Mouse (Mus musculus) limb, embryonic 11.5 days (tissue): ENCODE measurements around the gene Olfr1504. TPM values are rescaled to one million over a fixed set of nuclear protein-coding genes. Genes with fewer than 3 reads are reported as not detected.
"Not testable (repeated sequence)": the region's sequence is repeated elsewhere in the genome, so short reads cannot be mapped to it uniquely, and the experiment has no call there.

Source experiments
- ATAC-seq: fragments of 200-750 bp; cut with Nextera tagmentation; 2 replicates; pipeline ENCODE4 v1.8.0; 2017; ENCODE audit warnings: low read depth; ENCODE audit not compliant: insufficient number of reproducible peaks, low FRiP score, low TSS enrichment
- DNase-seq: peaks from one replicate; pipeline ENCODE4 v3.0.0-alpha.2; 2015; ENCODE audit warnings: low spot score
- H3K27ac ChIP-seq: fragments of 300-500 bp; sonication (generic); replicated peaks from 2 replicates; pipeline ENCODE4 v1.5.1; 2014; ENCODE audit warnings: low read depth, mild to moderate bottlenecking, low read length
- H3K27me3 ChIP-seq: fragments of 300-500 bp; sonication (generic); 2 replicates; pipeline ENCODE4 v1.6.1; 2014; ENCODE audit warnings: mild to moderate bottlenecking, low read length, mixed read lengths; ENCODE audit not compliant: control insufficient read depth, insufficient read depth
- H3K36me3 ChIP-seq: fragments of 300-500 bp; sonication (generic); 2 replicates; pipeline ENCODE4 v1.6.1; 2014; ENCODE audit warnings: mild to moderate bottlenecking, low read length, moderate library complexity, mixed read lengths; ENCODE audit not compliant: control insufficient read depth, insufficient read depth
- H3K4me1 ChIP-seq: fragments of 300-500 bp; sonication (generic); 2 replicates; pipeline ENCODE4 v1.6.1; 2014; ENCODE audit warnings: low read length, mixed read lengths; ENCODE audit not compliant: control insufficient read depth, insufficient read depth
- H3K4me2 ChIP-seq: fragments of 300-500 bp; sonication (generic); 2 replicates; pipeline ENCODE4 v1.6.1; 2014; ENCODE audit warnings: low read depth, mild to moderate bottlenecking, moderate library complexity; ENCODE audit not compliant: severe bottlenecking
- H3K4me3 ChIP-seq: fragments of 300-500 bp; sonication (generic); 2 replicates; pipeline ENCODE4 v1.5.1; 2014; ENCODE audit warnings: low read depth, low read length
- H3K9ac ChIP-seq: fragments of 300-500 bp; sonication (generic); 2 replicates; pipeline ENCODE4 v1.6.1; 2014; ENCODE audit warnings: mild to moderate bottlenecking, low read length
- H3K9me3 ChIP-seq: fragments of 300-500 bp; sonication (generic); 2 replicates; pipeline ENCODE4 v1.6.1; 2016; ENCODE audit warnings: low read length; ENCODE audit not compliant: control insufficient read depth
- WGBS: fragments of 180-500 bp; shearing (Covaris S2); extraction: QIAGEN DNeasy Blood & Tissue Kit; methylation state at CpG from one replicate; pipeline ENCODE4 v1.1.7; 2014; 5-methylcytosine and 5-hydroxymethylcytosine counted together
- polyA plus RNA-seq: library from polyadenylated mRNA; unstranded; fragments of >200 nt; fragmentation: Nextera tagmentation; extraction: Ambion mirVana; gene quantifications from 2 replicates; pipeline ENCODE4 v1.2.1, GENCODE M21; 2014

Olfr1504 gene
- not detected in 2 replicates for polyA plus RNA-seq

- no peak for ATAC-seq
Measured at GRCm38 (mm10) chr19:13897828-13898227, at the start of gene Olfr1504. TSS of gene Olfr1504 (minus strand) at chr19:13897928.

GRCm38 (mm10) chr19:13913230-13913629 lies 15.5 kb upstream of the Olfr1504 start, which contains the start of gene Olfr1505:
TSS of gene Olfr1505 (plus strand) at chr19:13913530.
- H3K27ac ChIP-seq = no peak within 1 kb of the TSS
- ATAC-seq (no peak), DNase-seq (no peak)
- no peak within 1 kb of the TSS for H3K4me2 ChIP-seq
- no peaks in the 10 kb centered on the region for H3K27me3 ChIP-seq
- WGBS = 83% methylated on average over 2 of the region's 2 CpGs
- no peaks in the 10 kb centered on the region for H3K36me3 ChIP-seq
- no peaks in the 10 kb centered on the region for H3K4me1 ChIP-seq
- no peak within 1 kb of the TSS for H3K9ac ChIP-seq
- H3K9me3 ChIP-seq = no peaks in the 10 kb centered on the region
- no peak within 1 kb of the TSS for H3K4me3 ChIP-seq

More at GRCm38 (mm10) chr19:13897828-13898227, at the start of gene Olfr1504:
- Histone ChIP-seq H3K4me3 (no peak within 1 kb of the TSS), H3K36me3 (no peaks in the 10 kb centered on the region), H3K27me3 (no peaks in the 10 kb centered on the region), H3K4me1 (no peaks in the 10 kb centered on the region), H3K9ac (no peak within 1 kb of the TSS), H3K9me3 (no peaks in the 10 kb centered on the region), H3K4me2 (no peak within 1 kb of the TSS), H3K27ac (no peak within 1 kb of the TSS)
- DNase-seq = no peak
- WGBS = 79% methylated on average over 1 of the region's 1 CpGs

DNA sequence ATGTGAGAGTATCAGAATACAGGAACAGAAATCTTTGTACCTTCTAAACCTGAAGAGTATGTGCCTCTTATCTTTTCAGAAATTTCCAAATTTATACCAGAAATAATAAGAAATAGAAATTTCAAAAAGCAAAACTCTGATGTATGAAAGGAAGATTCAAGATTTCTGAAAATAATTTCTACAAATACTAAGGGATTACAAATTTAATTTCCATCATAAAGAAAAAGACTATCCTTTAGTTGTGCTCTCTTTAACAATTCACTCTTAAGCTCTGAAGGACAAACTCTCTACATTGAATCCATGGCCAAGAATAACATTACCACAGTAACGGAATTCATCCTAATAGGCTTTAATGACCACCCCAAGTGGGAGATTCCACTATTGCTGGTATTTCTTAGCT lies 36.2 kb downstream of the Olfr1504 start, which contains the start of gene Olfr1502:
Gene Olfr1502, plus strand, starts transcription at position 301 of the 400 bp plus-strand sequence.
- H3K27ac ChIP-seq = no peak within 1 kb of the TSS
- no peak within 1 kb of the TSS for H3K4me3 ChIP-seq
- H3K9ac ChIP-seq = no peak within 1 kb of the TSS
- no peaks in the 10 kb centered on the region for H3K4me1 ChIP-seq
- 86% methylated on average over 1 of the region's 1 CpGs for WGBS
- no peaks in the 10 kb centered on the region for H3K9me3 ChIP-seq
- no peak within 1 kb of the TSS for H3K4me2 ChIP-seq
- no peaks in the 10 kb centered on the region for H3K27me3 ChIP-seq
- no peaks in the 10 kb centered on the region for H3K36me3 ChIP-seq
- no peak for DNase-seq
- ATAC-seq = no peak

GRCm38 (mm10) chr19:13850592-13850991 lies 47.1 kb downstream of the Olfr1504 start, which contains the start of gene Olfr1501:
TSS of gene Olfr1501 (minus strand) at chr19:13850692.
- not testable (repeated sequence) for H3K4me2 ChIP-seq, ATAC-seq

More at GRCm38 (mm10) chr19:13850592-13850991, 47.1 kb downstream of the Olfr1504 start, which contains the start of gene Olfr1501:
- not testable (repeated sequence) for DNase-seq, H3K4me1 ChIP-seq, H3K9me3 ChIP-seq, H3K27ac ChIP-seq, H3K9ac ChIP-seq, H3K4me3 ChIP-seq, H3K36me3 ChIP-seq, H3K27me3 ChIP-seq

Other genes with a start within 250 kb of the Olfr1504 start
- gene Olfr1490, start 246.8 kb downstream of the Olfr1504 start, polyA plus RNA-seq = not detected in 2 replicates
- not detected in 2 replicates for gene Olfr1491, start 200.7 kb downstream of the Olfr1504 start, polyA plus RNA-seq
- not detected in 2 replicates for gene Olfr1493-ps1, start 174.7 kb downstream of the Olfr1504 start, polyA plus RNA-seq
- gene Olfr1494, start 158.2 kb downstream of the Olfr1504 start, polyA plus RNA-seq = not detected in 2 replicates
- gene Olfr1495, start 133.3 kb downstream of the Olfr1504 start, polyA plus RNA-seq = not detected in 2 replicates
- gene Olfr1496, start 120.0 kb downstream of the Olfr1504 start, polyA plus RNA-seq = not detected in 2 replicates
- not detected in 2 replicates for gene Olfr1497, start 99.7 kb downstream of the Olfr1504 start, polyA plus RNA-seq
- gene Olfr1499, start 78.5 kb downstream of the Olfr1504 start, polyA plus RNA-seq = not detected in 2 replicates
- gene Olfr1500, start 67.4 kb downstream of the Olfr1504 start, polyA plus RNA-seq = not detected in 2 replicates
- not detected in 2 replicates for gene Olfr1501, start 47.2 kb downstream of the Olfr1504 start, polyA plus RNA-seq
- not detected in 2 replicates for gene Olfr1502, start 36.1 kb downstream of the Olfr1504 start, polyA plus RNA-seq
- not detected in 2 replicates for gene Olfr1505, start 15.6 kb upstream of the Olfr1504 start, polyA plus RNA-seq